ENCODE assay signal across 10 mouse cellular contexts in genomic region chr3:131136455-131136854, GRCm38 (mm10). TPM values are rescaled to one million over a fixed set of nuclear protein-coding genes. Genes with fewer than 3 reads are reported as not detected.
DNase-seq lines count a peak whose midpoint lies in the region; ATAC-seq and TF ChIP-seq lines count a peak whose summit lies in the region.
"Had no signal": no experiment of that assay in that cellular context is flagged by ENCODE, and none has a peak within 500 bp of the region (broad histone marks: within the 10 kb centered on the region; RNA-seq: fewer than 3 reads in every experiment).

No protein-coding gene starts in this region.

- peak overlapping the region; percentile 46 for H3K4me2 ChIP-seq in embryonic facial prominence, embryonic 14.5 days (ENCODE audit: low read depth, low read length)
- peak overlapping the region; percentile 19; the same call in 1 of the 2 replicates for H3K4me2 ChIP-seq in heart, embryonic 15.5 days
- H3K4me2 ChIP-seq in limb, embryonic 14.5 days (replicated peaks; ENCODE audit: low read depth, low read length, severe bottlenecking) = peak overlapping the region; percentile 28

- no peak for TF ChIP-seq CTCF in layer of hippocampus, adult 2 months (conservative IDR thresholded peaks at IDR 0.05)

- H3K27me3 ChIP-seq in embryonic facial prominence, embryonic 14.5 days (replicated peaks; ENCODE audit: control insufficient read depth, insufficient read depth, low read length) = no peaks in the 10 kb centered on the region
- H3K27me3 ChIP-seq in heart, embryonic 15.5 days = no peaks in the 10 kb centered on the region
- H3K27me3 ChIP-seq in limb, embryonic 14.5 days (ENCODE audit: control insufficient read depth, insufficient read depth, low read length) = no peaks in the 10 kb centered on the region

- ATAC-seq in embryonic facial prominence, embryonic 14.5 days (ENCODE audit: low read depth) = no peak
- no peak for ATAC-seq in heart, embryonic 15.5 days (replicated peaks; ENCODE audit: insufficient number of reproducible peaks, insufficient read depth, low FRiP score, low read depth)
- no peak for ATAC-seq in limb, embryonic 14.5 days (ENCODE audit: low FRiP score, low read depth)

- no peak for TF ChIP-seq POLR2A in limb, embryonic 14.5 days (IDR thresholded peaks at IDR 0.05; ENCODE audit: borderline replicate concordance, extremely low read depth, insufficient read depth, insufficient read length)

- DNase-seq in adrenal gland, postnatal 10 days = peak; percentile 20
- DNase-seq in embryonic facial prominence, embryonic 14.5 days (ENCODE audit: low spot score) = peak; percentile 66
- DNase-seq in limb, embryonic 14.5 days (ENCODE audit: low spot score) = no peak
- no peak for DNase-seq in ovary, postnatal 10 days (ENCODE audit: low spot score)
- DNase-seq in layer of hippocampus, postnatal 10 days (ENCODE audit: low spot score in 2 of 2) = no peak
- DNase-seq in ovary, postnatal 14 days (ENCODE audit: low spot score) = no peak
- no peak for DNase-seq in layer of hippocampus, adult 2 months (ENCODE audit: low spot score in 2 of 2)
- DNase-seq: kidney, adult 8-10 months; liver had no signal

- H3K4me1 ChIP-seq in embryonic facial prominence, embryonic 14.5 days (ENCODE audit: control insufficient read depth, insufficient read depth, low read length) = peaks cover 44% of the 10 kb centered on the region
- H3K4me1 ChIP-seq in heart, embryonic 15.5 days (replicated peaks) = peaks cover 37% of the 10 kb centered on the region
- H3K4me1 ChIP-seq in limb, embryonic 14.5 days (ENCODE audit: control insufficient read depth, insufficient read depth, low read length) = peaks cover 38% of the 10 kb centered on the region

- peak overlapping the region; percentile 8; the same call in 1 of the 2 replicates for H3K4me3 ChIP-seq in embryonic facial prominence, embryonic 14.5 days (ENCODE audit: low read depth, low read length)
- no peak overlapping the region for H3K4me3 ChIP-seq in heart, embryonic 15.5 days
- H3K4me3 ChIP-seq in limb, embryonic 14.5 days (replicated peaks; ENCODE audit: low read length) = no peak overlapping the region
- no peak overlapping the region; the same call in 1 of the 2 replicates for H3K4me3 ChIP-seq in layer of hippocampus, adult 2 months

- H3K9ac ChIP-seq in embryonic facial prominence, embryonic 14.5 days (ENCODE audit: low read depth, low read length) = no peak overlapping the region
- no peak overlapping the region for H3K9ac ChIP-seq in heart, embryonic 15.5 days
- H3K9ac ChIP-seq in limb, embryonic 14.5 days (ENCODE audit: low read depth, low read length, severe bottlenecking) = no peak overlapping the region

- H3K27ac ChIP-seq in embryonic facial prominence, embryonic 14.5 days (replicated peaks; ENCODE audit: low read depth, low read length) = peak overlapping the region; percentile 58
- H3K27ac ChIP-seq in heart, embryonic 15.5 days = no peak overlapping the region
- H3K27ac ChIP-seq in limb, embryonic 14.5 days (replicated peaks; ENCODE audit: low read depth, low read length) = 0 out of 2 replicates have a peak overlapping the region, but pooled peaks have one; percentile 11
- H3K27ac ChIP-seq in layer of hippocampus, adult 2 months = no peak overlapping the region

- WGBS in embryonic facial prominence, embryonic 14.5 days = 8% methylated on average over 8 of the region's 8 CpGs
- WGBS in heart, embryonic 15.5 days = 16% methylated on average over 8 of the region's 8 CpGs
- WGBS in limb, embryonic 14.5 days = 7% methylated on average over 8 of the region's 8 CpGs

- no peaks in the 10 kb centered on the region for H3K9me3 ChIP-seq in embryonic facial prominence, embryonic 14.5 days (ENCODE audit: control insufficient read depth, low read length)
- H3K9me3 ChIP-seq in heart, embryonic 15.5 days (replicated peaks) = no peaks in the 10 kb centered on the region
- H3K9me3 ChIP-seq in limb, embryonic 14.5 days (ENCODE audit: control insufficient read depth, low read length) = no peaks in the 10 kb centered on the region

- H3K36me3 ChIP-seq in embryonic facial prominence, embryonic 14.5 days (ENCODE audit: control insufficient read depth, insufficient read depth, low read length) = peaks cover 5% of the 10 kb centered on the region; the same call in 1 of the 2 replicates
- no peaks in the 10 kb centered on the region for H3K36me3 ChIP-seq in heart, embryonic 15.5 days
- no peaks in the 10 kb centered on the region for H3K36me3 ChIP-seq in limb, embryonic 14.5 days (ENCODE audit: control insufficient read depth, insufficient read depth, low read length)

RNA-seq across cellular contexts. Expression of gene Lef1, which starts 26.2 kb away (rescaled TPM):
- 1 to 10 TPM; 9.8 TPM for total RNA-seq in adrenal gland, postnatal 10 days (2021)
- polyA plus RNA-seq in embryonic facial prominence, embryonic 14.5 days (2014; fragmentation: Nextera tagmentation; extraction: Ambion mirVana) = 25.9 and 32.2 TPM in 2 replicates
- 6.5 and 21.8 TPM in 2 replicates for polyA plus RNA-seq in heart, embryonic 15.5 days (2015; fragmentation: Nextera tagmentation; extraction: Ambion mirVana)
- polyA plus RNA-seq in limb, embryonic 14.5 days (2012; rRNA removed) = 30.8 and 41.9 TPM in 2 replicates
- 39.9 and 44.3 TPM in 2 replicates for polyA plus RNA-seq in limb, embryonic 14.5 days (2014; fragmentation: Nextera tagmentation; extraction: Ambion mirVana)
- 1 to 10 TPM; 7.4 to 8.8 TPM for total RNA-seq in layer of hippocampus, postnatal 10 days (2021)
- 1 to 10 TPM; 6.2 to 7.1 TPM for total RNA-seq in layer of hippocampus, adult 2 months (2021)

Comparison
In these comparisons a context has a peak if more than half of its experiments do, and no peak if none do; other contexts are left out.
1. DNase-seq: peak in adrenal gland, postnatal 10 days (single experiment) and embryonic facial prominence, embryonic 14.5 days (single experiment); none in limb, embryonic 14.5 days (single experiment), ovary, postnatal 10 days (single experiment), layer of hippocampus, postnatal 10 days (0 of 2), ovary, postnatal 14 days (single experiment) and layer of hippocampus, adult 2 months (0 of 2).
2. H3K27ac ChIP-seq: peak in embryonic facial prominence, embryonic 14.5 days (single experiment) and limb, embryonic 14.5 days (single experiment); none in heart, embryonic 15.5 days (single experiment) and layer of hippocampus, adult 2 months (single experiment).
3. Peak in every context shown above with its lines, with median percentiles within 50 percentile points of each other: H3K4me2 ChIP-seq.